Mouse (Mus musculus) stomach, postnatal 0 days (tissue): ENCODE data around the gene Zfp82.

Experiments used
- CTCF ChIP-seq: IDR thresholded peaks from 2 replicates; pipeline ENCODE4 v1.5.1; 2016; ENCODE audit warnings: antibody characterized with exemption, low read depth, mild to moderate bottlenecking, moderate library complexity
- EP300 ChIP-seq: optimal IDR thresholded peaks from 2 replicates; pipeline ENCODE3; 2016; ENCODE audit warnings: antibody characterized with exemption

GRCm38 (mm10) chr7:30050882-30051548 lies 21.7 kb downstream of the Zfp82 start, which contains the start of gene Zfp14:
- TF ChIP-seq CTCF (no peak), EP300 (no peak)
